Mouse (Mus musculus) limb, embryonic 15.5 days (tissue): ENCODE measurements at regions not wholly inside any gene's neighbourhood (a gene's known extent, or its start where the extent isn't known, plus 50 kb on each side); places are given as distances from the start of the nearest gene placed in this dataset.

Experiments
- ATAC-seq: fragments of 200-750 bp; cut with Nextera tagmentation; 2 replicates; pipeline ENCODE4 v1.8.0; 2017; ENCODE audit warnings: low read depth, moderate TSS enrichment; ENCODE audit not compliant: insufficient number of reproducible peaks, low FRiP score, low TSS enrichment
- H3K27ac ChIP-seq: fragments of 300-500 bp; sonication (generic); 2 replicates; pipeline ENCODE4 v1.5.1; 2015; ENCODE audit warnings: moderate library complexity, mild to moderate bottlenecking, inconsistent platforms
- H3K27me3 ChIP-seq: fragments of 300-500 bp; sonication (generic); 2 replicates; pipeline ENCODE4 v1.6.1; 2015; ENCODE audit warnings: inconsistent platforms
- H3K36me3 ChIP-seq: fragments of 300-500 bp; sonication (generic); 2 replicates; pipeline ENCODE4 v1.6.1; 2015; ENCODE audit warnings: inconsistent platforms
- H3K4me1 ChIP-seq: fragments of 300-500 bp; sonication (generic); 2 replicates; pipeline ENCODE4 v1.6.1; 2015; ENCODE audit warnings: inconsistent platforms
- H3K4me2 ChIP-seq: fragments of 300-500 bp; sonication (generic); 2 replicates; pipeline ENCODE4 v1.6.1; 2015; ENCODE audit warnings: mild to moderate bottlenecking, inconsistent platforms
- H3K4me3 ChIP-seq: fragments of 300-500 bp; sonication (generic); 2 replicates; pipeline ENCODE4 v1.5.1; 2015; ENCODE audit warnings: mild to moderate bottlenecking, inconsistent platforms
- H3K9ac ChIP-seq: fragments of 300-500 bp; sonication (generic); 2 replicates; pipeline ENCODE4 v1.6.1; 2015; ENCODE audit warnings: inconsistent platforms
- H3K9me3 ChIP-seq: fragments of 300-500 bp; sonication (generic); 2 replicates; pipeline ENCODE4 v1.6.1; 2016; ENCODE audit warnings: inconsistent platforms
- WGBS: fragments of 180-500 bp; shearing (Covaris S2); methylation state at CpG from one replicate; pipeline ENCODE4 v1.1.7; 2015; 5-methylcytosine and 5-hydroxymethylcytosine counted together

- no peak overlapping the region for H3K4me3 ChIP-seq
- no peaks in the 10 kb centered on the region for H3K27me3 ChIP-seq
- no peaks in the 10 kb centered on the region for H3K4me1 ChIP-seq
- H3K9me3 ChIP-seq = no peaks in the 10 kb centered on the region
- H3K36me3 ChIP-seq = no peaks in the 10 kb centered on the region
- H3K9ac ChIP-seq = no peak overlapping the region
- no peak for ATAC-seq
- no peak overlapping the region for H3K27ac ChIP-seq
- no peak overlapping the region for H3K4me2 ChIP-seq
- 68% methylated on average over 5 of the region's 5 CpGs for WGBS
Observed at GRCm38 (mm10) chr7:73637101-73637809, 95.6 kb upstream of the Chd2 start.

DNA sequence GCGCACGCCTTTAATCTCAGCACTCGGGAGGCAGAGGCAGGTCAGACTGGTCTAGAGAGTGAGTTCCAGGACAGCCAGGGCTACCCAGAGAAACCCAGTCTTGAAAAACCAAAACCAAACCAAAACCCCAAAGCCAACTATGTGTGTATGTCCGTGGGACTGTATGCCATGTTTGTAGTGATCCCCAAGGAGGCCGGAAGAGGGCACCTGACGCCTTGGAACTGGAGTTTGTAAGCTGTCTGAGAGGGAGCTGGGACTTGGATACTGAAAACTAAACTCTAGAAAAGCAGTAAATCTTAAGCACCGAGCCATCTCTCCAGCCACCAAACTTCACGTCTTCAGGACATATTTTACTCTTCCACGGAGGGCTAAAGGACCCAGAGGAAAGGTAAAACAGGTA is 93.8 kb upstream of the Chd2 start:
- Histone ChIP-seq H3K27me3 (no peaks in the 10 kb centered on the region), H3K4me3 (no peak overlapping the region), H3K9me3 (no peaks in the 10 kb centered on the region), H3K4me1 (no peaks in the 10 kb centered on the region), H3K9ac (no peak overlapping the region), H3K36me3 (no peaks in the 10 kb centered on the region), H3K4me2 (no peak overlapping the region), H3K27ac (no peak overlapping the region)
- ATAC-seq = no peak
- 93% methylated on average over 9 of the region's 9 CpGs for WGBS

- no peaks in the 10 kb centered on the region for H3K9me3 ChIP-seq
- no peak overlapping the region for H3K27ac ChIP-seq
- no peaks in the 10 kb centered on the region for H3K27me3 ChIP-seq
- peaks cover 15% of the 10 kb centered on the region for H3K4me1 ChIP-seq
- ATAC-seq = no peak
- no peak overlapping the region for H3K4me3 ChIP-seq
- no peak overlapping the region for H3K9ac ChIP-seq
- H3K36me3 ChIP-seq = no peaks in the 10 kb centered on the region
- H3K4me2 ChIP-seq = no peak overlapping the region
- 72% methylated on average over 7 of the region's 7 CpGs for WGBS
Observed at GRCm38 (mm10) chr7:73630790-73631189, 89.2 kb upstream of the Chd2 start.

DNA sequence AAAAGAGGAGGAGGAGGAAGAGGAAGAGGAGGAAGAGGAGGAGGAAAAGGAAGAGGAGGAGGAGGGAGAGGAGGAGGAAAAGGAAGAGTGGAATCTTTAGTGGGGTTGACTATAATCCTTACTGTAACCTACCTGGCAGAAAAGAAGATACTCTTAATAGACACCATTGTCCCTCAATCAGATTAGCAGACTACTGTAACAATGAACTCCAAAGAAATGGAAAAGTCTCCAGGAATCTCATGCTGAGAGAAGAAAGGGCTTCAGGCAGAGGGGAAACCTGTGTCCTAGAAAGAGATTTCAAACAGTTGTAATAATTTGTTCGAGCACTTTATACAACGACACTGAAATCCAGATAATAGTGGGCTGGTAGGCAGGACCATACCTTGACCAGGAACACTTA is 87.6 kb upstream of the Chd2 start:
- Histone ChIP-seq H3K4me2 (no peak overlapping the region), H3K27me3 (no peaks in the 10 kb centered on the region), H3K9me3 (no peaks in the 10 kb centered on the region), H3K4me1 (peaks cover 22% of the 10 kb centered on the region), H3K9ac (no peak overlapping the region), H3K36me3 (no peaks in the 10 kb centered on the region), H3K4me3 (no peak overlapping the region), H3K27ac (no peak overlapping the region)
- ATAC-seq = no peak
- 87% methylated on average over 2 of the region's 2 CpGs for WGBS

- 0 out of 2 replicates have a peak, but pooled peaks have one; percentile 31 for ATAC-seq
- Histone ChIP-seq H3K4me3 (no peak overlapping the region), H3K4me1 (peaks cover 26% of the 10 kb centered on the region), H3K36me3 (no peaks in the 10 kb centered on the region), H3K9ac (no peak overlapping the region), H3K9me3 (no peaks in the 10 kb centered on the region), H3K27me3 (no peaks in the 10 kb centered on the region), H3K27ac (no peak overlapping the region), H3K4me2 (no peak overlapping the region)
- 0% methylated on average over 6 of the region's 6 CpGs for WGBS
Observed at GRCm38 (mm10) chr7:73628071-73628470, 86.4 kb upstream of the Chd2 start.

DNA sequence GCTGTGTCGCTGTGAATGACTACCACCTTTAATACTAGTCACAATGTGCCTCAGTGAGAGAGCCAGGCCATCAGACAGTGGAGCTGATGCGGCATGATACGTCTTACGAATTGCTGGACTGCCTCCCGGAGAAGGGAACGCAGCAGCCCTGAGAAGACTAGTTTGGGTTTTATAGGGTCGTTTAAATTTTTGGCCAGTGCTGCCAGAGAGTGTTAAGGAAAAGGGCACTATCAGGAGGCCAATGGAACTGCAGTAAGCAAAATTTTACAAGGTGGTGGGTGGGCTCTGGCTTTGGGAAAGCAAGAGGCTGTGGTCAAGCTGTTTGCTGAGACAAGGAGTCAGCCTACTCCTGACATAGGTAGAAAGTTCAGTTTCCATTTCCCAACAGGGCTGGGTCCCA is 84.7 kb upstream of the Chd2 start:
- 0 out of 2 replicates have a peak, but pooled peaks have one; percentile 57 for ATAC-seq
- Histone ChIP-seq H3K4me3 (no peak overlapping the region), H3K9me3 (no peaks in the 10 kb centered on the region), H3K4me1 (peaks cover 26% of the 10 kb centered on the region), H3K27ac (no peak overlapping the region; the same call in 1 of the 2 replicates), H3K36me3 (no peaks in the 10 kb centered on the region), H3K27me3 (no peaks in the 10 kb centered on the region), H3K9ac (no peak overlapping the region), H3K4me2 (peak overlapping the region; percentile 24; the same call in 1 of the 2 replicates)
- 11% methylated on average over 7 of the region's 7 CpGs for WGBS

GRCm38 (mm10) chr7:73625651-73626050 is 84.0 kb upstream of the Chd2 start:
- Histone ChIP-seq H3K9me3 (no peaks in the 10 kb centered on the region), H3K4me2 (no peak overlapping the region), H3K4me3 (no peak overlapping the region), H3K27me3 (no peaks in the 10 kb centered on the region), H3K9ac (no peak overlapping the region), H3K27ac (no peak overlapping the region), H3K36me3 (no peaks in the 10 kb centered on the region), H3K4me1 (peaks cover 26% of the 10 kb centered on the region)
- ATAC-seq = no peak

- H3K4me3 ChIP-seq = no peak overlapping the region
- no peaks in the 10 kb centered on the region for H3K9me3 ChIP-seq
- 62% methylated on average over 6 of the region's 6 CpGs for WGBS
- no peak for ATAC-seq
- no peaks in the 10 kb centered on the region for H3K27me3 ChIP-seq
- no peak overlapping the region for H3K9ac ChIP-seq
- H3K4me1 ChIP-seq = peaks cover 26% of the 10 kb centered on the region
- H3K36me3 ChIP-seq = no peaks in the 10 kb centered on the region
- H3K4me2 ChIP-seq = no peak overlapping the region
- no peak overlapping the region for H3K27ac ChIP-seq
Observed at GRCm38 (mm10) chr7:73624992-73625391, 83.4 kb upstream of the Chd2 start.

- WGBS = 50% methylated on average over 3 of the region's 3 CpGs
- Histone ChIP-seq H3K27ac (peak overlapping the region; percentile 12; the same call in 1 of the 2 replicates), H3K4me1 (peaks cover 26% of the 10 kb centered on the region), H3K4me3 (no peak overlapping the region), H3K9me3 (no peaks in the 10 kb centered on the region), H3K36me3 (no peaks in the 10 kb centered on the region), H3K27me3 (no peaks in the 10 kb centered on the region), H3K9ac (no peak overlapping the region), H3K4me2 (no peak overlapping the region)
- no peak for ATAC-seq
Observed at GRCm38 (mm10) chr7:73624093-73624600, 82.5 kb upstream of the Chd2 start.

- Histone ChIP-seq H3K4me1 (peaks cover 20% of the 10 kb centered on the region), H3K36me3 (no peaks in the 10 kb centered on the region), H3K9ac (no peak overlapping the region), H3K4me3 (no peak overlapping the region), H3K9me3 (no peaks in the 10 kb centered on the region), H3K27me3 (no peaks in the 10 kb centered on the region), H3K27ac (no peak overlapping the region), H3K4me2 (no peak overlapping the region)
- ATAC-seq = no peak
- 73% methylated on average over 2 of the region's 2 CpGs for WGBS
Observed at GRCm38 (mm10) chr7:73622468-73622867, 80.8 kb upstream of the Chd2 start.

DNA sequence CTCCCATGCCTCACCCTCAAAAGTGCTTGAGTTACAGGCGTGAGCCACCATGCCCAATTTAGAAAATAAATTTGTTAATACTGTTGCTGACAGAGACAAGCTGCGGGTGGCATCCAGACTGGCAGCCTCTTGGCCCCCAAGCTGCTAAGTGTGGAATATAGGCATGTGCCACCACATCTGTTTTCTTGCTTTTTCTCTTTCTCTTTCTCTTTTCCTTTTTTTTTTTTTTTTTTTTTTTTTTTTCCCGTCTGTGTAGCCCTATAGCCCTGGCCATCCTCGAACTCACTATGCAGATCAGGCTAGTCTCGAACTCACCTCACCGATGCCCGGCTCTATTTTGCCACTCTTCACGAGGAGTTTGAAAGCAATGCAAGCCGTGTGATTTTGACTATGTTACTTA is 78.7 kb upstream of the Chd2 start:
- Histone ChIP-seq H3K27me3 (no peaks in the 10 kb centered on the region), H3K4me3 (no peak overlapping the region), H3K4me1 (peaks cover 19% of the 10 kb centered on the region), H3K36me3 (no peaks in the 10 kb centered on the region), H3K9me3 (no peaks in the 10 kb centered on the region), H3K4me2 (no peak overlapping the region), H3K9ac (no peak overlapping the region), H3K27ac (no peak overlapping the region)
- WGBS = 84% methylated on average over 9 of the region's 9 CpGs
- no peak for ATAC-seq

GRCm38 (mm10) chr7:73618758-73619416 is 77.3 kb upstream of the Chd2 start:
- Histone ChIP-seq H3K27ac (peak overlapping the region; percentile 100), H3K4me1 (peaks cover 22% of the 10 kb centered on the region), H3K4me3 (peak overlapping the region; percentile 60), H3K27me3 (no peaks in the 10 kb centered on the region), H3K4me2 (peak overlapping the region; percentile 55), H3K36me3 (no peaks in the 10 kb centered on the region), H3K9ac (peak overlapping the region; percentile 90), H3K9me3 (no peaks in the 10 kb centered on the region)
- WGBS = 3% methylated on average over 25 of the region's 25 CpGs
- ATAC-seq = no peak; the same call in 1 of the 2 replicates
